Mouse (Mus musculus) megakaryocyte progenitor cell, adult 5-6 weeks (primary cell): ENCODE measurements around the gene Ak9. TPM values are rescaled to one million over a fixed set of nuclear protein-coding genes. Genes with fewer than 3 reads are reported as not detected.

Source experiments
- ATAC-seq: replicated peaks from 2 replicates; pipeline ENCODE4 v1.8.0; 2016; ENCODE audit warnings: mild to moderate bottlenecking, moderate TSS enrichment, inconsistent platforms; ENCODE audit not compliant: poor library complexity
- total RNA-seq, 2 experiments: library from RNA; stranded (forward) in 1 of 2; stranded (reverse) in 1 of 2; fragments of 157-497, 149-512 nt in 1 of 2; fragments of 200-1000 nt in 1 of 2; gene quantifications; 2 replicates each; pipeline versions ENCODE4 v1.2.3 to v1.2.4; 2015 to 2017

Gene Ak9
- total RNA-seq (2015) (not detected in 2 replicates), total RNA-seq (2017) (0.03 TPM in 1 of 2 replicates, not detected in the other)

- ATAC-seq: peak; percentile 85
Measured at GRCm38 (mm10) chr10:41303639-41304444, at the start of gene Ak9. Ak9 (plus strand) TSS chr10:41303980.

DNA sequence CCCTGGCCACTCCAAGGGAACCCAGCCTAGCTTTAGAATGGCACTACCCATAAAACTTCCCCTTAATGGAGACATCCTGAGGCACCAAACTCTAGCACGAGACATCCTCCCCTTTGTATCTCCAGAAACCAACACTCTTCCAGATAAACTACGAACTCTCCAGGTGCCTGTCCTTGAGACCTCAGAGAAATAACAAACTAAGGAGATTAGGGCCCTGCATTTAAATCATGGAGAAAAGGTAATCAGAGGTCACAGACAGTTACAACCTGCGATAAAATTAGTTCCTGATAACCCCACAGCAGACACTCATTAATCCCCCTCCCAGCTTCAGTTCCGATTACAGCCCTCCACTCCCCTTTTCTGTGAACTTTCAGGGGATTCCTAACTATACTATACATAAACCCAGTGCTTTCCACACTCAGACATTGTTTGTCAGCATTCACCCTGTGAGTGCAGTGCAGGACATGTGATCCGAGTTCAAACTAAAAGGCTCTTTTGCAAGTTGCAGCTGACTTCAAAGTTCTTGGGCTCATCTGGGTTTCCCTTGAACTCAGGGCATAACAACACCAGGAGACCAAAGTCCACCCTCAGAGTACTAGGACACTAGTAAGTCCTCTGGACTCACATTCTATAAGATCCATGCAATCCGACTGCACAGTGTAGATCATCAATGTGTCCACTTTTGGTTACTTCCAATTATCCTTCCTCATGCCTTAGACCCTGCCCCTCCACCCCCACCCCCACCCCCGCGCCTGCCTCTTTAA lies 43.4 kb upstream of the Ak9 start:
- ATAC-seq: no peak

DNA sequence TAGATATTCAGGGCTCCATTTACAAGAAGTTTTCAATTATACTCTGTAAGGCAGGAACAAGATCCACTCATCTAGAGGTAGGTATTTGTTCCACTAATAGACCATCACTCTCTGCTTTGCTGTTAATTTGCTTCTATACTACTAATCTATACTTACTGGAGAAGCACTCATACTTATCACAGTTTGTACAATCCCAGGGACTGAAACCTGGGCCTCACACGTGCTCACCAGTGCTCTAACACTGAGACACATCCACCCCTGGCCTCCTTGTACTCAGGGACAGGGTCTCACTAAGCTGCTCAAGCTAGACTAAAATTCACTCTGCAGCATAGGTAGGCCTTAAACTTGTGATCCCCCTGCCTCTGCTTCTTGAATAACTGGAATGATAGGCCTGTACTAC lies 42.6 kb upstream of the Ak9 start:
- no peak for ATAC-seq

DNA sequence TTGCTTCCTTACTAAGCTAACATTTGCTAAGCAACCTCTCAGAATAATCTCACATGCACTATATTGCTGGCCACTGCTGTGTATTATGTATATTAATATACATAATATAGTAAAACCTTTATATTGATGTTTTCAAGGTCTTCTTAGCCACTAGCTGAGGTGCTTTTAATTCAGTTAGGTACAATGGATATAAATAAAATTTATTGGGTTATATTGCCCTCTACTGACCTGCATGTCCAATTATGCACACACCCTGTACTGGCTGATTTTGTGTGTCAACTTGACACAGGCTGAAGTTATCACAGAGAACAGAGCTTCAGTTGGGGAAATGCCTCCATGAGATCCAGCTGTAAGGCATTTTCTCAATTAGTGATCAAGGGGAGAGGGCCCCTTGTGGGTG lies 41.9 kb upstream of the Ak9 start:
- no peak for ATAC-seq

GRCm38 (mm10) chr10:41271860-41272259 lies 31.9 kb upstream of the Ak9 start:
- ATAC-seq: no peak

GRCm38 (mm10) chr10:41274871-41275270 lies 28.9 kb upstream of the Ak9 start:
- no peak for ATAC-seq

DNA sequence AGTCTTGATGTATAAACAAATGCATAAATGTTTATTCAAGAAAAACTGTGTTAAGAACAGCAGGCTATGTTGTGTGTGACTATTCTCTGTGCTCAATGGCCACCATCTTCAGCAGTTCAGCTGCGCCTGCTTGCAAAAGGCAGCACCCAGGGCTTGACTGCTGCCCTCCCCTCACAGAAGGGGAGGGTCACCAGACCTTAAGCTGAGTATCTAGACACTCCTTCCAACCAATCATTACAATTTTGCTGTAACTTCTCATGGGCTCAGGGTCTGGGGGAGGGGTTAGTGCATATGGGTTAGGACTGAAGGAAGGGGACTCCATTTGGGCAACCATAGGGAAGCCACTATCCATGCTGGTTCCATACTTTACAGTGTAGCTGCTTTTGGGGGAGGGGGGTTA lies 25.0 kb upstream of the Ak9 start:
- ATAC-seq: no peak

DNA sequence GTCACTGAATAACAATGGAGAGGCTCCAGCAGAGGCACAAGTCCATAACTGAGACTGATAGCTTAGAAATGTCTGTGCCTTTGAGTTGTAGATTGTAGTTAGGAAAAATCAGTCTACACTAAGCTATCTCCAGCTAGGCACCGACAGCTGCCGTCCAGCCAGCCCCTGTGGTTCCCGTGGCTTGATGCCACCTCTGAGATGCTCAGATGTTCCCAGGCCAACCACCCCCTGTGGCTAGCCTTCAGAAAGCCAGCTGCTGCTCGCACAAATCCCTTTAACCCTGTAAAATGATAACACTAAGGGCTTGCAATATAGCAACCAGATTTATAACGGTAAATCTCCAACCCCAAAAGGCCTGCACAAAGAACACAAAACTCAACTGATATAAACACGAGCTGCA lies 23.6 kb upstream of the Ak9 start:
- ATAC-seq: no peak

- no peak for ATAC-seq
Measured at GRCm38 (mm10) chr10:41280796-41281195, 23.0 kb upstream of the Ak9 start.

GRCm38 (mm10) chr10:41282086-41282485 lies 21.7 kb upstream of the Ak9 start:
- no peak for ATAC-seq

DNA sequence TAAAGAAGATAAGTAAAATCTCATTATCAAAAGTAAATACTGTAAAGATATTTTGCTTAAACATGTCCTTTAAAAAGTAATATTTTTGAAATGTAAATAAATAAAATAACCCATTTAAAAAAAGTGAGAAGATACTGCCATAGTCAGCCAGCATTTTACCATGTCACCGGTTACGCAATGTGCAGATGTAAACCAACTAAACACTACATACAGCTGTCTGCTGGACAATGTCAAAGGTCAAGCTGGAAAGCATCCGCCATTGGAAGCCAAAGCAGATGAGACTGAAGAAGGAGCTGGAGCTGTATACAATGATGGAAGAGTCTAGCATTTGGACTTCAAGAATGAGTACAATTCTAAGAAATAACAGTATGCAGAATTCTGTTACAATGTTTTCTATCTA lies 16.2 kb upstream of the Ak9 start:
- ATAC-seq: no peak

- no peak for ATAC-seq
Measured at GRCm38 (mm10) chr10:41288074-41288473, 15.7 kb upstream of the Ak9 start.

DNA sequence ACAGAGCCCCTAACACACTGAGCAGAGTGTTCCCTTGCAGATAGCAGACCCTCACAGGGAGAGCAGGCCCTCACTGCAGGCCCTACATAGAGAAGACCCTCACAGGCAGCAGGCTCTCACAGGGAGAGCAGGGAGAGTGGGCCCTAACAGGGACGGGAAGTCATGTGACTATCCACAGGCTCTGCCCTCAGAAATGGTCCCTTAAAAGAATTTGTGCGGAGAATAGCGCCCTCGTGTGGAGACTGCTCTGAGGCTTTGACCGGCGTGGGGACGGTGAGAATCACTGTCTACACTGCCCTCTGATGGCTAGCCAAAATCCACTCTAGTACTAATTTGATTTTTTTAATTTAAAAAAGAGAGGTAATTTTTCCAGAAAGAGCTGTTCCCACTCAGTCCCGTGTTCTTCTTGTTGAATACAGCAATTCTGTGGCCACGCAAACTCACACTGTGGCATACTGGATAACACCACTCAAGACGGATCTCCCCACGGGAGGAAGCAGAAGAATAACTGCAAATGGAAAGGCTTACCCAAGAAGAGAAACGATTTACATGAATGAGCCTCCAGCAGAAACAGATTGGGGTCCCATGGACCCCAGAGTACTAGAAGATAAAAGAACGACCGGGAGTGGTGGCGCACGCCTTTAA lies 14.9 kb upstream of the Ak9 start:
- peak; percentile 99 for ATAC-seq

GRCm38 (mm10) chr10:41291021-41291420 lies 12.8 kb upstream of the Ak9 start:
- no peak for ATAC-seq

DNA sequence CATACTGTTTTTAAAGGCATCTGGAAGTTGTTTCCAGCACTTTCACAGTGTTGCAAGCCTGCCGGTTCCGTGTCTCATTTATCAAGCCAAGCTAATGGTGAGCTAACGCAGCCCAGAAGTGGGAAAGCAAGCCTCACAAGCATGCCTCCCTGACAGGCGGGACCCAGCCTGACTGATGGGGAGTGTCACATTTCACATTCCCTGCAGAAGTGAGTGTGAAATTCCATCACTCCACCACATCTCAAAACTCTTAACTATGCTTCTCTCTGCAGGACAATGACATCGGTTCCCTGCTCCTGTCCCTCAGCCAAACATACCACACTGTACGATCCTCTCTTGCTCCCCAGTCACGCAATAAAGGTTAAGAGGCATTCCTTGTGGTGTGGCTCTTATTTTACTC lies 10.8 kb upstream of the Ak9 start:
- ATAC-seq: no peak

DNA sequence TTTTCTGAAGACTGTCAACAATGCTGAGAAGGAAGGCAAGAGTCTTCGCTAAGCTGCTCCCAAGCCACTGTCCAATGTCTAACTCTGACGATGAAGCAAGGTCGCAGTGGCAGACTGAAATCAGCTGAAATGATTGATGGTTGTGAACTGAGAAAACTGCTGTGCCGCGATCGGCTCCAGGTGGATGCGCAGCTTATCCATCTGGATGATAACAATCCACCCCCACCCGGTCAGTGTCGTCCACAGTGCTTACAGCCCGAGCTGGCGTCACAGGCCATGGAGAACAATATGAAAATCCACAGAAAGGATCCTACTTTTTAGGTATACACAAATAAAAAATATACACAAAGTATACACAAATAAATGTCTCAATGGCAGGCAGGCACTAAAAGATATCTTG lies 9.0 kb upstream of the Ak9 start:
- no peak for ATAC-seq

GRCm38 (mm10) chr10:41295145-41295544 lies 8.6 kb upstream of the Ak9 start:
- peak; percentile 29; the same call in 1 of the 2 replicates for ATAC-seq

GRCm38 (mm10) chr10:41300161-41300560 lies 3.6 kb upstream of the Ak9 start:
- no peak for ATAC-seq

DNA sequence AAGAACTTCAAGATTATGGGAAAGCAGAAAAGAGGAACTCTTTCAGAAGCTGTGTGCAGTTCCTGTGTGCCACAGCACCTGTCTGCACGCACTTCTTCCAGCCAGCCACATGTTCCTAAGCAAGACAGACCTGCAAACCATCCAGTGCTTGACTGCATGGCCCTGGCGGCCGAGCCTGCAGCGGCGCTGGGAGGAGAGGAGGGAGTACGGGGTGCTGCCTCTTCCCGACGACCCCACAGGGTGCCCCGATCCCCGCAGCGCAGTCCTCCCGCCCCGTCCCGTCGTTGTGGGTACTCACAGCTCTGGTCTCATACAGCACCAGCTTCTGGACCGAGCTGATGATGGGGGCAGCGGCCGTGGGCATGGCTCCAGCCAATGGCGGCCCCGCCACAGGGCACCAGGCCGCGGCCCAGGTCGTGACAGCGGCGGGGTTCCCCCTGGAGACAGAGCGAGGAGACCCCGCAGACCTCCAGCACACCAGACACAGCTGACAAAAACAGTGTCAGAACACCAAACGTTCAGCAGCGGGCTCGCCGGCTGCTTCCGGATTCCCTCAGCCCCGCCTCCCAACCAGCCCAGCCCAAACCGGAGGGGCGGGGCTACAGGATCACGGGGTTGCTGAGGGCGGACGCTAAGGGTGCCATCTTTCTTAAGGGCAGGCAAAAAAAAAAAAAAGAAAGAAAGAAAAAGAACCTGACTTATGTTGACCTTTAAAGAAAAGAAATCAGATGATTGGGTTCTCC lies 920 bp upstream of the Ak9 start, which contains the start of gene Fig4:
TSS of gene Fig4 (minus strand) at position 572 of the 743 bp plus-strand sequence.
- peak; percentile 93 for ATAC-seq

DNA sequence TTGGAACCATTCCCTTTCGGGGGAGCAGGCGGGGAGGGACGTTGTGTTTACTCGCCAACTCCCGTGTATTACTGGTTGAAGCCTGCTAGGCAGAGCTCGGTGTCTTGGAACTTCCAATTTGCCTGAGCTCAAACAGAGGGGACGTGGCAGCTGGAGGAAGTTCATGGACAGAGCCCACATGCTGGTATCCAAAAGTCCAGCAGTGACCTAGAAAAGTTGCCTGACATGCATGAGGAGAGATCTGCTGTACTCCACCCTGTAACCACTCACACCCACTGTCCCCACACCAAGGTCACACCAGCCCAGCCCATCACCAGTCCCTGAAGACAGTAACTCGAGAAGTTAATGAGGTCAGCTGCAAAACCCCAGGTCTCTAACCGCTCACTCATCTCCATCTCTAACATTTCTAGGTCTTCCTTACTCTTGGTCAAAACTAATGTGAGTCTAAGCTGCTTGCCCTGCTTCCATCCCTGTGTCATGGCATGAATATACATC lies 1.2 kb downstream of the Ak9 start:
- ATAC-seq: no peak

GRCm38 (mm10) chr10:41308205-41308604 lies 4.4 kb downstream of the Ak9 start:
- no peak for ATAC-seq
